ENCODE assay signal across 16 mouse cellular contexts in the genomic region with DNA sequence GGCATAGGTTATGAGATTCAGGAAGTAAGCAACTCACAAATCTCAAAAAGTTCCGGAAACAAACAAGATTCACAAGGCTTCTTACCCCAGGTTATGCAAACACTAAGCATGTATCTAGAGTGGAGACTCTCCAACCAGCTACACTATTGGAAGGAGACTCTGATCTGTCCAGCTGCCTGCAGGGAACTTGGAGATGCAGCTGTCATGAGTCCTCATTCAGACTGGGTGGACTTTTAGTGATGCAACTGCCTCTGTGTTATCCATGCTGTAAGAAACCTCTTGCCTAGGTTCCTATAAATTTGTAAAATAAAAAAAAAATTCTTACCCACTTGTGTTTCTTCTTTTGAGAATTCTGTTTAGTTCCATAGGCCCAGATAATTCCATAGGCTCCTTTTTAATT.
DNase-seq lines count a peak whose midpoint lies in the region; TF ChIP-seq lines count a peak whose summit lies in the region.
"Had no signal": no experiment of that assay in that cellular context is flagged by ENCODE, and none has a peak within 500 bp of the region (broad histone marks: within the 10 kb centered on the region; RNA-seq: fewer than 3 reads in every experiment).

No protein-coding gene starts in this region.

- H3K27me3 ChIP-seq in myocyte (ENCODE audit: control insufficient read depth, insufficient read depth, insufficient read length), result no peaks in the 10 kb centered on the region
- H3K27me3 ChIP-seq: CH12.LX, Patski had no signal

- no peak overlapping the region for H3K4me3 ChIP-seq in myocyte

- no peaks in the 10 kb centered on the region for H3K36me3 ChIP-seq in myocyte (ENCODE audit: control insufficient read depth, insufficient read depth)
- H3K36me3 ChIP-seq: G1E had no signal

- no peak for TF ChIP-seq POLR2A in myocyte (IDR thresholded peaks at IDR 0.05; ENCODE audit: insufficient read length, low read depth)

- no peak overlapping the region for H3K4me2 ChIP-seq in myocyte (ENCODE audit: low read depth)

- H3K79me2 ChIP-seq in myocyte (ENCODE audit: control insufficient read depth, insufficient read depth), result no peaks in the 10 kb centered on the region

- no peak overlapping the region for H3ac ChIP-seq in myocyte (ENCODE audit: control insufficient read depth, insufficient read length)

- no peak for DNase-seq in thymus, adult 18-20 months
- DNase-seq: adrenal gland, adult 2 months; adrenal gland, adult 8-10 months; adrenal gland, postnatal 10 days; adrenal gland, postnatal 14 days; adrenal gland, postnatal 25 days; adrenal gland, postnatal 36 days; B cell, adult 2 months; cerebellum, adult 11 months; cerebellum, adult 11-12 months; cerebellum, adult 18-20 months; cerebellum, adult 2 months had no signal

TF ChIP-seq in myocyte, 11 proteins besides CTCF, POLR2A, EP300 and RAD21:
- TF ChIP-seq REST (IDR thresholded peaks at IDR 0.05; ENCODE audit: insufficient read depth, insufficient read length) (no peak), TCF3 (IDR thresholded peaks at IDR 0.05; ENCODE audit: insufficient read length, low read depth) (no peak), MYOD1 (IDR thresholded peaks at IDR 0.05; ENCODE audit: control insufficient read depth in 1 of 3, insufficient read length in 2 of 3, low read depth in 2 of 3) (peak; percentile 53 to 81 (median 75)), CEBPB (IDR thresholded peaks at IDR 0.05; ENCODE audit: insufficient read depth, poor library complexity, severe bottlenecking) (0 out of 2 replicates have a peak, but pooled peaks have one; percentile 23), MAX (IDR thresholded peaks at IDR 0.05; ENCODE audit: low read depth) (no peak)
TF ChIP-seq in myocyte: peak in this region for 2.
